Mouse (Mus musculus): ENCODE data around the gene Gm7233.
"Not testable (repeated sequence)": the region's sequence is repeated elsewhere in the genome, so short reads cannot be mapped to it uniquely, and the experiment has no call there.

Gene Gm7233

GRCm38 (mm10) chr14:43179567-43179966, at the start of gene Gm7233:
Gene Gm7233 (plus strand): TSS chr14:43179867.
- not testable (repeated sequence) for DNase-seq

DNA sequence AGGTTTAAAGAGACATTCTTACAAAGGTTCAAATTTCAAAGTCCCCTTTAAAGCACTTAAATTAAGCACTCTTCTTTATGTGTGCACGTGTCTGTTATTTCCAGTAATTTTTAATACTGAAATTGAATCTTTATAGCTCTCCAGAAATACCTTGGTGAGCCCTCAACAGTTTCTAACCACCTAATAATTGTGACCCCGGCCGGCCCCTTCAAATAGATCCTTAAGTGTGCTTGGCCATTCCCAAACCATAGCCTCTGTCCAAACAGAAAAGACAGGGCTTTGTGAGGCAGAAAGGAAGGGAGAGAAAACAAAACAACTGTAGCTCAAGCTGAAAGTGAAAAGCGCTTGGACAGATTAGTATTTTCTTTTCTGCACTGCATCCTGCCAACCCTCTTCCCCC, 12.5 kb upstream of the Gm7233 start:
- not testable (repeated sequence) for DNase-seq

- DNase-seq = not testable (repeated sequence)
These were observed 11.7 kb upstream of the Gm7233 start for GRCm38 (mm10) chr14:43167942-43168341.

DNA sequence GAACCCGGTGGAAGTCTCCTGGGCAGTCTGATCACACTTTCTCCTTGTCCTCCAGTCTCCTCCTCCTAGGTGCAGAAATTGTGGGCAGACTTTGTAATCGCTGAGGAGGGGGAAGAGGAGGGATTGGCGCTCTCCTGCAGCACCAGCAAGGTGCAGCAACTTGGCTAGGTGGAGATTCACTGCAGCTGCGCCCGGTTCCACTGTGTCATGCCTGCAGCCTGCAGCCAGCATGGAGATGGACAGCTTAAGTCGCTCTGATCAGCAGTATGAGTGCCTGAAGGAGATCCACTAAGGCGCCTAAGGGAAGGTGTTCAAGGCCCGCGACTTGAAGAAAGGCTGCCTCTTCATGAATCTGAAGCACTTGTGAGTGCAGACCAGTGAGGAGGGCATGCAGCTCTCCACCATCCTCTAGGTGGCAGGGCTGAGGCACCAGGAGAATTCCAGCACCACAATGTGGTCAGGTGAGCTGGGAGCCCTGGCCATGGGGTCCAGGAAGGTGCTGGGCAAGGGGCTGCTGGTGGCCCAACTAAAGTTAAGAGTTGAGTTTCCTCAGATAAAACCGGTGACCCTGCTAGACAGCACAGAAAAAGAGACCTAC, 11.0 kb upstream of the Gm7233 start:
- DNase-seq = not testable (repeated sequence)

DNA sequence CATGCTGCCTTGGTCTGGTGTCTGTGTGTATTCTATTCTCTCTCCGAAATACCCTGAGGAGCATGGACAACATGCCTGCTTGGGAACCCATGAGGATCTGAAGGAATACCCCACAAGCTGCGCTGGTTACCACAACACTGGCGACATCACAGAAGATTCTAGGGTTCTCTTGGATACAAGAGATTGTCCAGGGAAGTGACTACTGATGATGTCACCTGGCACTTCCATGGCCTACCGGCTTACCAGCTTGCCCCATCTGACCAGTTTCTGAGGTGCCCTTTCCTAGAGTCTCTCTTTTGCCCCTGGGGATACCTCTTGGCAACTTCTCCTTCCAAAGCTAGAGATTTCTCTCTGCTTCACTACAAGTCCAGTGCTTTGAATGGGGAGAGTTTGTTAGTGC, 55.5 kb downstream of the Gm7233 start, which contains the start of gene Gm8122:
Gene Gm8122 (minus strand): TSS at position 101 of the 400 bp plus-strand sequence.
- DNase-seq = not testable (repeated sequence)

Measured in cerebellum, postnatal 14 days (tissue).